Mouse (Mus musculus) layer of hippocampus, adult 11-12 months (tissue): ENCODE results near the gene Olfr1166.
"Not testable (repeated sequence)": the region's sequence is repeated elsewhere in the genome, so short reads cannot be mapped to it uniquely, and the experiment has no call there.

Experiments
- DNase-seq: peaks from one replicate; pipeline ENCODE4 v3.0.0; 2022; ENCODE audit warnings: low spot score

Olfr1166 gene

GRCm38 (mm10) chr2:88128172-88128571 lies at the start of gene Olfr1166:
Olfr1166 (minus strand) TSS chr2:88128272.
- DNase-seq: no peak

GRCm38 (mm10) chr2:88155093-88155492 lies 27.0 kb upstream of the Olfr1166 start, which contains the start of gene Olfr1167:
Olfr1167 (minus strand) TSS chr2:88155193.
- DNase-seq: not testable (repeated sequence)

GRCm38 (mm10) chr2:88093866-88094265 lies 34.2 kb downstream of the Olfr1166 start, which contains the start of gene Olfr1164:
Olfr1164 (minus strand) TSS chr2:88093966.
- DNase-seq: no peak
